Mouse (Mus musculus): Measurements from ENCODE around the gene Naip2.
"Not testable (repeated sequence)": the region's sequence is repeated elsewhere in the genome, so short reads cannot be mapped to it uniquely, and the experiment has no call there.

Naip2 gene

GRCm38 (mm10) chr13:100201659-100202333 lies at the start of gene Naip2:
TSS of gene Naip2 (minus strand) at chr13:100202092.
- not testable (repeated sequence) for DNase-seq

- DNase-seq, result not testable (repeated sequence)
Observed at GRCm38 (mm10) chr13:100246896-100247519, 45.1 kb upstream of the Naip2 start.

- not testable (repeated sequence) for DNase-seq
Observed at GRCm38 (mm10) chr13:100246223-100246622, 44.3 kb upstream of the Naip2 start, which contains the start of gene Naip5. TSS of gene Naip5 (minus strand) at chr13:100246323.

- DNase-seq, result no peak
Observed at GRCm38 (mm10) chr13:100243702-100244101, 41.8 kb upstream of the Naip2 start.

GRCm38 (mm10) chr13:100213683-100214082 lies 11.8 kb upstream of the Naip2 start:
- not testable (repeated sequence) for DNase-seq

- no peak for DNase-seq
Observed at GRCm38 (mm10) chr13:100210540-100210939, 8.6 kb upstream of the Naip2 start.

GRCm38 (mm10) chr13:100203319-100203718 lies 1.4 kb upstream of the Naip2 start:
- DNase-seq, result no peak

GRCm38 (mm10) chr13:100200778-100201177 lies 1.1 kb downstream of the Naip2 start:
- no peak for DNase-seq

GRCm38 (mm10) chr13:100195421-100195820 lies 6.5 kb downstream of the Naip2 start:
- no peak for DNase-seq

GRCm38 (mm10) chr13:100183111-100183510 lies 18.8 kb downstream of the Naip2 start:
- DNase-seq, result not testable (repeated sequence)

GRCm38 (mm10) chr13:100174360-100174759 lies 27.5 kb downstream of the Naip2 start:
- DNase-seq, result not testable (repeated sequence)

GRCm38 (mm10) chr13:100166378-100166777 lies 35.5 kb downstream of the Naip2 start:
- not testable (repeated sequence) for DNase-seq

GRCm38 (mm10) chr13:100162467-100162866 lies 39.4 kb downstream of the Naip2 start:
- not testable (repeated sequence) for DNase-seq

- DNase-seq, result not testable (repeated sequence)
Observed at GRCm38 (mm10) chr13:100161171-100161870, 40.6 kb downstream of the Naip2 start.

- no peak for DNase-seq
Observed at GRCm38 (mm10) chr13:100156624-100157023, 45.3 kb downstream of the Naip2 start.

- DNase-seq, result no peak
Observed at GRCm38 (mm10) chr13:100152659-100153058, 49.2 kb downstream of the Naip2 start.

GRCm38 (mm10) chr13:100141646-100142314 lies 60.1 kb downstream of the Naip2 start:
- DNase-seq, result no peak

- no peak for DNase-seq
Observed at GRCm38 (mm10) chr13:100125258-100125643, 76.6 kb downstream of the Naip2 start.

GRCm38 (mm10) chr13:100124423-100125257 lies 77.3 kb downstream of the Naip2 start, which contains the start of gene Smn1:
TSS of gene Smn1 (plus strand) at chr13:100124852.
- DNase-seq, result peak; percentile 92

GRCm38 (mm10) chr13:100123970-100124369 lies 77.9 kb downstream of the Naip2 start:
- DNase-seq, result no peak

- DNase-seq, result no peak
Observed at GRCm38 (mm10) chr13:100112218-100112972, 89.5 kb downstream of the Naip2 start.
